Mouse (Mus musculus) testis, adult 2 months (tissue): ENCODE results near the gene Fbxo8.

Experiments
- CTCF ChIP-seq: fragments of 200-500 bp; IDR thresholded peaks from 2 replicates; pipeline ENCODE4 v1.5.1; 2012; ENCODE audit warnings: low read depth, mild to moderate bottlenecking, inconsistent platforms, low read length, moderate library complexity; ENCODE audit not compliant: control insufficient read depth, insufficient read depth, insufficient replicate concordance
- POLR2A ChIP-seq: fragments of 200-500 bp; IDR thresholded peaks from 2 replicates; pipeline ENCODE4 v1.6.1; 2012; ENCODE audit warnings: low read depth, mild to moderate bottlenecking, inconsistent platforms, low read length, moderate library complexity; ENCODE audit not compliant: control insufficient read depth

DNA sequence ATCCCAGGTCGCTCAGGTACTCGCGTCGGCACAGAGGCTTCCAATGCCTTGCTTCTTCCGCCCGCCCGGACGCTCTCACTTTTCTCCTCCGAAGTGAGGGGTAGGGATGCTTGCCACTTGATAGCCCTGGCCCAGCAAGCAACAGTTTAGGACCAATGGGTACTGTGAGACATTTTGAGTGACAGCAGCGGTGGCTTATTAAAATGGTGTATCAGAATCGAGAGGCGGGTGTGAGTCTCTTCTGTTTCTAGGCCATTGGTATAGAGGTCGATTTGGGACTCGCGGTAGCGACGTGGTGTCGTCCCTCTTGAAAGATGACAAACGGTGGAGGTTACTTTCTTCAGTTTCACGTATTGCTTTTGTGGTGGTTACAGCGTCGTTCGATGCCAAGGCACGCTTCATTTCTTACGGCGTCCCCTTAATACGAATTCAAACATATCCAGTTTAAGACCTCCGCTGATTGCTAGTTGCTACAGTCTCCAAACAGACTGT lies 517 bp downstream of the Fbxo8 start:
- TF ChIP-seq CTCF (no peak), POLR2A (no peak)
